22 mouse cellular contexts compared by ENCODE assay signal in the genomic region with DNA sequence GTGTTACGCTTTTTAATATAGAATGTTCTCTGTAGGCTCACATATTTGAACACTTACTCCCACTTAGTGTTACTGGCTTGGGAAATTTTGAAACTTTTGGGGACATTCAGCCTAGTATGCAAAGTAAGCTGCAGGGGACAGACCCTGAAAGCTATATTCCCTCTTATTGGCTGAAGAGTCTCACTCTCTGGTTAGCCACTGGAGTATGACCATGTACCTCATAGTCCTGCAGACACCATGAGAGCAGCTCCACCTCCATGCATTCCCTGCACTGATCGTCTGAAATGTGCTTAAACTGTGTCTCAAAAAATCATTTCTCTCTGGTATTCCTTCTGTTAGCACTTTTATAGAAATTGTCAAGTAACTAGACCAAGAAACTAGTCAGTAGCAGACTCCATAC.
DNase-seq lines count a peak whose midpoint lies in the region; ATAC-seq and TF ChIP-seq lines count a peak whose summit lies in the region.
"Had no signal": no experiment of that assay in that cellular context is flagged by ENCODE, and none has a peak within 500 bp of the region (broad histone marks: within the 10 kb centered on the region; RNA-seq: fewer than 3 reads in every experiment).

No protein-coding gene starts in this region.

- TF ChIP-seq CTCF in lung, postnatal 0 days (IDR thresholded peaks at IDR 0.05) = no peak

- no peaks in the 10 kb centered on the region for H3K27me3 ChIP-seq in lung, postnatal 0 days (replicated peaks; ENCODE audit: insufficient read depth, low read length)
- H3K27me3 ChIP-seq: embryonic facial prominence, embryonic 12.5 days; forebrain, embryonic 13.5 days; forebrain, embryonic 15.5 days had no signal

- ATAC-seq in frontal cortex, adult (ENCODE audit: low TSS enrichment) = peak; percentile 62
- no peak for ATAC-seq in lung, postnatal 0 days
- ATAC-seq in granulocyte monocyte progenitor cell, adult 5-6 weeks (replicated peaks; ENCODE audit: poor library complexity, severe bottlenecking) = no peak
- ATAC-seq: activated CD4-positive, CD25-positive, alpha-beta regulatory T cell, adult 4 months; forebrain, embryonic 13.5 days; forebrain, embryonic 15.5 days; forebrain, postnatal 0 days; Patski had no signal

- H3K4me1 ChIP-seq in lung, postnatal 0 days (ENCODE audit: insufficient read depth, low read depth, low read length) = no peaks in the 10 kb centered on the region
- H3K4me1 ChIP-seq: embryonic facial prominence, embryonic 10.5 days; embryonic facial prominence, embryonic 12.5 days; forebrain, embryonic 13.5 days; forebrain, embryonic 15.5 days had no signal

- H3K4me2 ChIP-seq in lung, postnatal 0 days (replicated peaks; ENCODE audit: low read depth, low read length) = no peak overlapping the region
- H3K4me2 ChIP-seq: embryonic facial prominence, embryonic 12.5 days; forebrain, embryonic 13.5 days; forebrain, embryonic 15.5 days had no signal

- DNase-seq in frontal cortex, postnatal 36 days (ENCODE audit: low spot score in 2 of 2) = no peak
- peak; percentile 26 for DNase-seq in A20 (ENCODE audit: low read depth, low spot score)
- peak; percentile 4 for DNase-seq in brain, adult 2 months (ENCODE audit: low read depth, low spot score)
- no peak for DNase-seq in lung, postnatal 0 days (ENCODE audit: low spot score)
- DNase-seq: adrenal gland, adult 8-10 months; adrenal gland, postnatal 14 days; adrenal gland, postnatal 36 days; cerebellum, adult 11-12 months; cerebellum, adult 2 months; cerebellum, adult 9-10 months; cerebellum, postnatal 10 days; cerebellum, postnatal 25 days; forebrain, postnatal 0 days had no signal

- no peaks in the 10 kb centered on the region for H3K9me3 ChIP-seq in lung, postnatal 0 days (ENCODE audit: low read length)
- H3K9me3 ChIP-seq: embryonic facial prominence, embryonic 10.5 days; embryonic facial prominence, embryonic 12.5 days; forebrain, embryonic 13.5 days; forebrain, embryonic 15.5 days; G1E had no signal

- 59% methylated on average over 2 of the region's 2 CpGs for WGBS in lung, postnatal 0 days

- H3K9ac ChIP-seq in lung, postnatal 0 days (replicated peaks; ENCODE audit: low read depth) = no peak overlapping the region
- H3K9ac ChIP-seq: embryonic facial prominence, embryonic 12.5 days; forebrain, embryonic 13.5 days; forebrain, embryonic 15.5 days; forebrain, postnatal 0 days had no signal

- H3K4me3 ChIP-seq in lung, postnatal 0 days (ENCODE audit: low read depth, low read length) = no peak overlapping the region
- H3K4me3 ChIP-seq: embryonic facial prominence, embryonic 10.5 days; embryonic facial prominence, embryonic 12.5 days; forebrain, embryonic 13.5 days; forebrain, embryonic 15.5 days had no signal

- TF ChIP-seq EP300 in lung, postnatal 0 days (IDR thresholded peaks at IDR 0.05) = no peak

- no peaks in the 10 kb centered on the region for H3K36me3 ChIP-seq in lung, postnatal 0 days (ENCODE audit: insufficient read depth, low read length)
- H3K36me3 ChIP-seq: embryonic facial prominence, embryonic 10.5 days; embryonic facial prominence, embryonic 12.5 days; forebrain, embryonic 15.5 days; G1E had no signal

- H3K27ac ChIP-seq in lung, postnatal 0 days (ENCODE audit: low read length) = no peak overlapping the region
- H3K27ac ChIP-seq: embryonic facial prominence, embryonic 10.5 days; embryonic facial prominence, embryonic 12.5 days; forebrain, embryonic 13.5 days; forebrain, embryonic 15.5 days had no signal

Comparison
In these comparisons a context has a peak if more than half of its experiments do, and no peak if none do; other contexts are left out.
1. DNase-seq: peak in A20 (single experiment) and brain, adult 2 months (single experiment); none in frontal cortex, postnatal 36 days (0 of 2) and lung, postnatal 0 days (single experiment).